Mouse (Mus musculus) CH12.LX (cell line): Measurements from ENCODE around the gene Sprr2j-ps. TPM values are rescaled to one million over a fixed set of nuclear protein-coding genes. Genes with fewer than 3 reads are reported as not detected.
A peak's percentile ranks its signal among the peaks of the same experiment; 100 is the strongest.

Source experiments
- DNase-seq: peaks from one replicate; pipeline ENCODE4 v3.0.0-alpha.2; 2013; ENCODE audit errors: extremely low read depth
- H3K27ac ChIP-seq: 2 replicates; pipeline ENCODE4 v1.5.1; 2012; ENCODE audit warnings: low read depth, mild to moderate bottlenecking, control low read depth, moderate library complexity; ENCODE audit not compliant: insufficient read depth
- H3K27me3 ChIP-seq: replicated peaks from 2 replicates; pipeline ENCODE3; 2012; ENCODE audit warnings: inconsistent platforms
- H3K36me3 ChIP-seq, 2 experiments: replicated peaks in 1 of 2; 2 replicates each; pipeline versions ENCODE3 to v1.6.1; 2012; ENCODE audit warnings: inconsistent platforms in 1 of 2, low read length in 1 of 2, mild to moderate bottlenecking in 1 of 2, mixed read lengths in 1 of 2, moderate library complexity in 1 of 2; ENCODE audit not compliant: control insufficient read depth in 1 of 2, insufficient read depth in 1 of 2
- H3K4me1 ChIP-seq, 2 experiments: 2 replicates each; pipeline ENCODE4 v1.6.1; 2012; ENCODE audit warnings: inconsistent platforms in 1 of 2, moderate library complexity in 1 of 2; ENCODE audit not compliant: insufficient read depth in 2 of 2, control insufficient read depth in 1 of 2
- H3K4me2 ChIP-seq: 2 replicates; pipeline ENCODE4 v1.6.1; 2012; ENCODE audit warnings: low read depth, mild to moderate bottlenecking, control low read depth; ENCODE audit not compliant: poor library complexity, insufficient read depth, severe bottlenecking
- H3K4me3 ChIP-seq, 3 experiments: fragments of 150-350 bp in 1 of 3; sonication (generic) in 1 of 3; replicated peaks in 1 of 3; 2 replicates each; pipeline versions ENCODE3 to v1.5.1; 2011 to 2012; ENCODE audit warnings: low read depth in 2 of 3, low read length in 2 of 3, mild to moderate bottlenecking in 2 of 3, moderate library complexity in 2 of 3, control low read depth in 1 of 3, improper control_type of control experiment in 1 of 3, inconsistent platforms in 1 of 3, mixed read lengths in 1 of 3; ENCODE audit not compliant: poor library complexity in 1 of 3
- H3K79me2 ChIP-seq: replicated peaks from 2 replicates; pipeline ENCODE4 v1.6.1; 2012; ENCODE audit warnings: mild to moderate bottlenecking, moderate library complexity; ENCODE audit not compliant: control insufficient read depth, poor library complexity, insufficient read depth, severe bottlenecking; ENCODE audit errors: extremely low read depth
- H3K9ac ChIP-seq: 2 replicates; pipeline ENCODE4 v1.6.1; 2012; ENCODE audit warnings: low read depth, mild to moderate bottlenecking, control low read depth, moderate library complexity; ENCODE audit not compliant: insufficient read depth
- H3K9me3 ChIP-seq: replicated peaks from 2 replicates; pipeline ENCODE3; 2012; ENCODE audit warnings: low read length, inconsistent platforms, mixed read lengths
- CHD1 ChIP-seq: IDR thresholded peaks from 2 replicates; pipeline ENCODE4 v1.6.1; 2012; ENCODE audit warnings: low read depth, low read length, improper control_type of control experiment, inconsistent platforms
- CTCF ChIP-seq, 2 experiments: IDR thresholded peaks in 1 of 2; conservative IDR thresholded peaks in 1 of 2; 2 replicates each; pipeline ENCODE4 v1.5.1; 2011 to 2012; ENCODE audit warnings: low read depth in 2 of 2, low read length in 2 of 2, improper control_type of control experiment in 1 of 2, inconsistent platforms in 1 of 2, mild to moderate bottlenecking in 1 of 2, moderate library complexity in 1 of 2
- E2F4 ChIP-seq: IDR thresholded peaks from 2 replicates; pipeline ENCODE4 v1.6.1; 2011; ENCODE audit warnings: low read depth, low read length, improper control_type of control experiment; ENCODE audit not compliant: insufficient replicate concordance
- ELF1 ChIP-seq: IDR thresholded peaks from 2 replicates; pipeline ENCODE4 v1.6.1; 2014; ENCODE audit warnings: low read depth, mild to moderate bottlenecking, inconsistent platforms, low read length, improper control_type of control experiment
- IRF4 ChIP-seq: IDR thresholded peaks from 2 replicates; pipeline ENCODE4 v1.6.1; 2014; ENCODE audit warnings: low read depth, mild to moderate bottlenecking, inconsistent platforms, low read length, improper control_type of control experiment
- JUN ChIP-seq: IDR thresholded peaks from 2 replicates; pipeline ENCODE4 v1.6.1; 2011; ENCODE audit warnings: low read depth, mild to moderate bottlenecking, low read length, improper control_type of control experiment, moderate library complexity; ENCODE audit not compliant: insufficient read depth
- KAT2A ChIP-seq: IDR thresholded peaks from 2 replicates; pipeline ENCODE4 v1.6.1; 2012; ENCODE audit warnings: low read length, improper control_type of control experiment, inconsistent platforms; ENCODE audit not compliant: insufficient replicate concordance
- MAFK ChIP-seq: IDR thresholded peaks from 2 replicates; pipeline ENCODE4 v1.6.1; 2011; ENCODE audit warnings: low read length, improper control_type of control experiment; ENCODE audit not compliant: insufficient replicate concordance
- MAX ChIP-seq: IDR thresholded peaks from 2 replicates; pipeline ENCODE4 v1.6.1; 2011; ENCODE audit warnings: low read length, improper control_type of control experiment
- MAZ ChIP-seq: IDR thresholded peaks from 2 replicates; pipeline ENCODE4 v1.6.1; 2012; ENCODE audit warnings: low read depth, mild to moderate bottlenecking, inconsistent platforms, low read length, improper control_type of control experiment, moderate library complexity
- MEF2A ChIP-seq: IDR thresholded peaks from 2 replicates; pipeline ENCODE4 v1.6.1; 2014; ENCODE audit warnings: low read depth, mild to moderate bottlenecking, inconsistent platforms, low read length, improper control_type of control experiment, borderline replicate concordance
- MXI1 ChIP-seq: IDR thresholded peaks from 2 replicates; pipeline ENCODE4 v1.6.1; 2011; ENCODE audit warnings: mild to moderate bottlenecking, low read depth, low read length, improper control_type of control experiment
- MYC ChIP-seq: IDR thresholded peaks from 2 replicates; pipeline ENCODE4 v1.6.1; 2011; ENCODE audit warnings: low read depth, mild to moderate bottlenecking, improper control_type of control experiment, low read length
- NELFE ChIP-seq: IDR thresholded peaks from 2 replicates; pipeline ENCODE4 v1.6.1; 2011; ENCODE audit warnings: low read depth, low read length, improper control_type of control experiment
- PAX5 ChIP-seq: IDR thresholded peaks from 2 replicates; pipeline ENCODE4 v1.6.1; 2012; ENCODE audit warnings: low read length, inconsistent platforms, mixed read lengths
- POLR2AphosphoS2 ChIP-seq: IDR thresholded peaks from 2 replicates; pipeline ENCODE4 v1.6.1; 2011; ENCODE audit warnings: low read depth, low read length, improper control_type of control experiment
- RAD21 ChIP-seq: IDR thresholded peaks from 2 replicates; pipeline ENCODE4 v1.6.1; 2011; ENCODE audit warnings: low read depth, mild to moderate bottlenecking, low read length, improper control_type of control experiment, moderate library complexity
- ZC3H11A ChIP-seq: IDR thresholded peaks from 2 replicates; pipeline ENCODE4 v1.6.1; 2012; ENCODE audit warnings: low read depth, mild to moderate bottlenecking, inconsistent platforms, low read length, improper control_type of control experiment
- ZKSCAN1 ChIP-seq: IDR thresholded peaks from 2 replicates; pipeline ENCODE4 v1.6.1; 2012; ENCODE audit warnings: low read depth, inconsistent platforms, low read length, improper control_type of control experiment, borderline replicate concordance
- ZNF384 ChIP-seq: IDR thresholded peaks from 2 replicates; pipeline ENCODE4 v1.6.1; 2012; ENCODE audit warnings: low read depth, low read length, improper control_type of control experiment, inconsistent platforms
- dilution Hi-C: fragments of 300-500 bp; cut with MboI; formaldehyde crosslinking; loops from 2 replicates; pipeline ENCODE4 v1.14.3; 2020; ENCODE audit warnings: low sequenced_read_pairs; ENCODE audit not compliant: extremely low pct_unique_long_range_greater_than_20kb, extremely low pct_ligation_motif_present
- in situ Hi-C: fragments of 300-500 bp; cut with MboI; formaldehyde crosslinking; loops from 3 replicates; pipeline ENCODE4 v1.14.3; 2019; ENCODE audit warnings: low sequenced_read_pairs, low pct_ligation_motif_present, low pct_unique_long_range_greater_than_20kb, mixed read lengths
- polyA plus RNA-seq: library from polyadenylated mRNA; unstranded; fragments of >175 nt; gene quantifications from 2 replicates; pipeline ENCODE4 v1.2.1, GENCODE M21; 2012; ENCODE audit warnings: low read depth; ENCODE audit not compliant: insufficient read length
- total RNA-seq, 2 experiments: library from RNA; depleted of rRNA; stranded (reverse); fragments of 300-350 nt in 1 of 2; fragments of >200 nt in 1 of 2; gene quantifications; 2 replicates each; pipeline ENCODE4 v1.2.3; 2012 to 2014

Sprr2j-ps gene
- total and polyA plus RNA-seq, 3 experiments: not detected

GRCm38 (mm10) chr3:92385385-92385784 lies 32.5 kb upstream of the Sprr2j-ps start, which contains the start of gene Sprr2h:
TSS of gene Sprr2h (plus strand) at chr3:92385685.
- Histone ChIP-seq H3K4me2 (no peak within 1 kb of the TSS), H3K9ac (no peak within 1 kb of the TSS), H3K4me3 (no peak within 1 kb of the TSS), H3K9me3 (peaks cover 34% of the 10 kb centered on the region), H3K79me2 (no peaks in the 10 kb centered on the region)
- DNase-seq: no peak
- in situ Hi-C loops (no loop called here), dilution Hi-C loops (no loop called here)
- no peak for TF ChIP-seq POLR2AphosphoS2
- no peak for TF ChIP-seq PAX5
- TF ChIP-seq MAZ: no peak
- TF ChIP-seq ZKSCAN1: no peak
- TF ChIP-seq RAD21: no peak
- no peak for TF ChIP-seq MEF2A
- TF ChIP-seq NELFE: no peak
- TF ChIP-seq MXI1: no peak
- TF ChIP-seq IRF4: no peak
- no peak for TF ChIP-seq MAFK
- TF ChIP-seq ZC3H11A: no peak
- TF ChIP-seq CHD1: no peak
- no peak for TF ChIP-seq KAT2A
- no peak for TF ChIP-seq ELF1
- TF ChIP-seq CTCF (conservative IDR thresholded peaks at IDR 0.05 in 1 of 2, IDR thresholded peaks at IDR 0.05 in 1 of 2; ENCODE audit: low read depth in 2 of 2, low read length in 2 of 2): no peak
- TF ChIP-seq E2F4: no peak
- TF ChIP-seq JUN: no peak
- TF ChIP-seq MAX: no peak
- no peak for TF ChIP-seq ZNF384
- no peak for TF ChIP-seq MYC
- TF ChIP-seq, all 38 proteins: peak for 0
- Histone ChIP-seq H3K27me3 (no peaks in the 10 kb centered on the region), H3K27ac (no peak within 1 kb of the TSS), H3K4me1 (no peaks in the 10 kb centered on the region), H3K36me3 (no peaks in the 10 kb centered on the region)

- Histone ChIP-seq H3K4me2 (no peak overlapping the region), H3K36me3 (no peaks in the 10 kb centered on the region), H3K4me1 (no peaks in the 10 kb centered on the region), H3K9me3 (peaks cover 24% of the 10 kb centered on the region), H3K27me3 (no peaks in the 10 kb centered on the region), H3K4me3 (no peak overlapping the region), H3K27ac (no peak overlapping the region), H3K79me2 (no peaks in the 10 kb centered on the region), H3K9ac (no peak overlapping the region)
- DNase-seq: no peak
- dilution Hi-C loops (no loop called here), in situ Hi-C loops (no loop called here)
- TF ChIP-seq KAT2A (no peak), CTCF (conservative IDR thresholded peaks at IDR 0.05 in 1 of 2, IDR thresholded peaks at IDR 0.05 in 1 of 2; ENCODE audit: low read depth in 2 of 2, low read length in 2 of 2) (peak in 1 of 2 experiments; percentile 15; a peak in 1 of 4 replicates)
Observed at GRCm38 (mm10) chr3:92394301-92394700, 23.6 kb upstream of the Sprr2j-ps start.
